Mouse (Mus musculus) thymus, adult 2 months (tissue): ENCODE measurements around the gene Lpcat3. TPM values are rescaled to one million over a fixed set of nuclear protein-coding genes. Genes with fewer than 3 reads are reported as not detected.

Experiments used
- DNase-seq: peaks from one replicate; pipeline ENCODE4 v3.0.0; 2021
- H3K27ac ChIP-seq: fragments of 200-500 bp; 2 replicates; pipeline ENCODE4 v1.5.1; 2012; ENCODE audit warnings: low read length, control low read depth; ENCODE audit not compliant: control insufficient read depth, insufficient read depth
- H3K27me3 ChIP-seq: fragments of 200-500 bp; 2 replicates; pipeline ENCODE4 v1.6.1; 2012; ENCODE audit warnings: mild to moderate bottlenecking, low read length, moderate library complexity, mixed read lengths; ENCODE audit not compliant: control insufficient read depth, insufficient read depth
- H3K36me3 ChIP-seq: fragments of 200-500 bp; 2 replicates; pipeline ENCODE4 v1.6.1; 2012; ENCODE audit warnings: mild to moderate bottlenecking, low read length, moderate library complexity; ENCODE audit not compliant: control insufficient read depth, insufficient read depth
- H3K4me1 ChIP-seq: fragments of 200-500 bp; replicated peaks from 2 replicates; pipeline ENCODE4 v1.6.1; 2012; ENCODE audit warnings: low read length; ENCODE audit not compliant: control insufficient read depth, insufficient read depth
- H3K4me3 ChIP-seq: fragments of 200-500 bp; 2 replicates; pipeline ENCODE4 v1.5.1; 2012; ENCODE audit warnings: mild to moderate bottlenecking, low read length, control low read depth, moderate library complexity; ENCODE audit not compliant: control insufficient read depth, insufficient read depth
- CTCF ChIP-seq: fragments of 200-500 bp; IDR thresholded peaks from 2 replicates; pipeline ENCODE4 v1.5.1; 2012; ENCODE audit warnings: mild to moderate bottlenecking, control low read depth, low read length, moderate library complexity, borderline replicate concordance; ENCODE audit not compliant: control insufficient read depth, poor library complexity, insufficient read depth; ENCODE audit errors: extremely low read depth
- POLR2A ChIP-seq: fragments of 200-500 bp; IDR thresholded peaks from 2 replicates; pipeline ENCODE4 v1.6.1; 2012; ENCODE audit warnings: mild to moderate bottlenecking, low read length, control low read depth, moderate library complexity; ENCODE audit not compliant: control insufficient read depth, poor library complexity, insufficient read depth; ENCODE audit errors: extremely low read depth
- WGBS: fragments of 180-500 bp; shearing (Covaris S2); methylation state at CpG from one replicate; pipeline ENCODE4 v1.1.7; 2018; 5-methylcytosine and 5-hydroxymethylcytosine counted together
- polyA plus RNA-seq: library from polyadenylated mRNA; depleted of rRNA; stranded (reverse); fragments of >200 nt; gene quantifications from 2 replicates; pipeline ENCODE4 v1.2.3, GENCODE M21; 2012

The Lpcat3 gene
- polyA plus RNA-seq, 1 experiment: 184 TPM

GRCm38 (mm10) chr6:124724472-124724871 is 61.6 kb downstream of the Lpcat3 start:
- peaks cover 55% of the 10 kb centered on the region for H3K4me1 ChIP-seq

DNA sequence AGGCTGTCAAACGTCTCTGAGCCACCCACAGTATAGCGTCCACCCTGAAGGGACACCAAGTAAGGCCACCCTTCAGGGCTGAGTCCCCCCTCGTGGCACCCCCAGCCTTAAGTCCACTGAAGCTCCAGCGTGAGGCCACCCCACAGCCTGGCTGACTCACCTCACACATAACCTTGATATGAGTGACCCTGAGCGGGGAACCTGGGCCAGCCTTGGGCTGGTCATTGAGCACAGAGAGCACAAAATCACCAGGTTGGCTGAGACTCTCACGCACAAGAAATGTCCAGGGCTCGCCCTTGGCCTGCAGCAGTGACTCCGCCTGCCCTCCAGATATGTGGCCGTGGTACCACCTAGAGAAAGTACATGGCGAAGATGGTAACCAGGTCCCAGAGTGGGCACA is 65.8 kb downstream of the Lpcat3 start:
- 97% methylated on average over 10 of the region's 10 CpGs for WGBS
- Histone ChIP-seq H3K27ac (no peak overlapping the region), H3K4me3 (no peak overlapping the region), H3K36me3 (peaks cover 41% of the 10 kb centered on the region), H3K27me3 (no peaks in the 10 kb centered on the region), H3K4me1 (peaks cover 52% of the 10 kb centered on the region)
- TF ChIP-seq POLR2A (no peak), CTCF (no peak)
- DNase-seq: no peak

More at GRCm38 (mm10) chr6:124724472-124724871, 61.6 kb downstream of the Lpcat3 start:
- no peak for TF ChIP-seq POLR2A
- TF ChIP-seq CTCF: no peak
- Histone ChIP-seq H3K4me3 (no peak overlapping the region), H3K36me3 (peaks cover 44% of the 10 kb centered on the region), H3K27ac (no peak overlapping the region), H3K27me3 (no peaks in the 10 kb centered on the region)
- 98% methylated on average over 10 of the region's 10 CpGs for WGBS
- no peak for DNase-seq

DNA sequence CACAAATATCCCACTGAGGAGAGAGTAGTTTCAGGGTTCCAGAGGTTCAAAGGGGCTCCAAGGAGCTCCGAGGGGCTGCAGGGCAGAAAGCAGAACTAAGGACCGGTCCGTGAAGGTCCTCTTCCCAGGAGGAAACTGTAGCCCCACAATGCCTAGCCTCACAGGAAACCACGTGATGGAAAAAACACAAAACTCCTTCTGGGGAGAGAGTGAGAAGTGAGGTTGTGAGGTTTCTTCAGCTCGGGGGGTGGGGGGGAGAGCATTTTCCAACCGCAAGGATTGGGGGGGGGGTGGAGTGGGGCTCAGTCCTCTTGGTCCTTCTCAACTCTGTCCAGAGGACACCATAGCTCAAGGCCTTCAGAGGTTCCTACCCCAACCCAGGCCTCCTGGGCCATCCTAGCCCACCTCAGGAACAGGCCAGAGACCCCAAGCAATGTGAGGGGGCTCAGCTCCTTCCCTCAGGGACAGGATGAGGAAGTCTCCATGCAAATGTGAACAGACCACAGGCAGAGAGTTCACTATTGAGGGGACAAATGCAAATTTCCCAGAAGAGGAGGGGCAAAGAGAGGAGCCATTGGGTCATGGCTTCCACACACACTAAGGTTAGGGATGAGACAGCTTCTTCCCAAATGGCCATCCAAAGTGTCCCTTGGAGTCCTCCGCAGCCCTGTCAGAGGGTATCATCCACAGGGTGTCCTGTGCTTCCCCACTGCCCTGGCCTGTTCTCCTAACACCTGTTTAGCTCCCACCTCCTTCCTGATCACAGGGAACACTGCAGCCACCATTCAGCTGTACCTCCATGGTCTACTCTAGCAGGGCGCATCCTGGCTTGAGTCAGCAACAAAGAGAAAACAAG is 67.3 kb downstream of the Lpcat3 start:
- TF ChIP-seq CTCF (no peak), POLR2A (no peak)
- Histone ChIP-seq H3K27ac (peak overlapping the region; percentile 83), H3K27me3 (no peaks in the 10 kb centered on the region), H3K4me1 (peaks cover 42% of the 10 kb centered on the region), H3K4me3 (peak overlapping the region; percentile 21), H3K36me3 (peaks cover 33% of the 10 kb centered on the region)
- WGBS: 14% methylated on average over 8 of the region's 8 CpGs
- DNase-seq: peak; percentile 62

DNA sequence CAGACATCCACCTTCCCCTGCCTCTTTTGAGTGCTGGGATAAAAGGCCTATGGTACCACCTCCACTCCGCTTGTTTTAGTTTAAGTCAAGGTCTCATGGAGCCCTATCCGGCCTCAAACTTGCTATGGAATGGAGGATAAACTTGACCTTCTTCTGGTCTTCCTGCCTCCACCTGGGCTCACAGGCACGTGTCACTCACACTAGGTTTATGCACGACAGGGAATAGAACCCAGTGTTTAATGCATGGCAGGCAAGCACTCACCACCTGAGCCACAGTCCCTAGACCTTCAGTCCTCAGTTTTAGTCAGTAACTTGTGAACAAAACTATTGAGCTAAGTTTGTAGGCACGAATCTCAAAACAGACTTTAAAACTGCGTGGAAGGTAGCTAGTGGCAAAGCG is 68.2 kb downstream of the Lpcat3 start:
- no peak for DNase-seq

GRCm38 (mm10) chr6:124732476-124733370 is 69.9 kb downstream of the Lpcat3 start:
- peak; percentile 87 for DNase-seq
- Histone ChIP-seq H3K27ac (peak overlapping the region; percentile 83), H3K36me3 (peaks cover 14% of the 10 kb centered on the region), H3K4me1 (peaks cover 41% of the 10 kb centered on the region), H3K4me3 (peak overlapping the region; percentile 91), H3K27me3 (no peaks in the 10 kb centered on the region)
- TF ChIP-seq POLR2A: peak; percentile 88
- TF ChIP-seq CTCF: peak; percentile 63; the same call in 1 of the 2 replicates
- WGBS: 5% methylated on average over 19 of the region's 19 CpGs

More for the DNA sequence above, 68.2 kb downstream of the Lpcat3 start:
- peaks cover 24% of the 10 kb centered on the region for H3K36me3 ChIP-seq
- 73% methylated on average over 7 of the region's 7 CpGs for WGBS
- peak overlapping the region; percentile 91; the same call in 1 of the 2 replicates for H3K4me3 ChIP-seq
- no peaks in the 10 kb centered on the region for H3K27me3 ChIP-seq
- H3K4me1 ChIP-seq: peaks cover 41% of the 10 kb centered on the region
- TF ChIP-seq POLR2A (no peak), CTCF (no peak)
- peak overlapping the region; percentile 83 for H3K27ac ChIP-seq

DNA sequence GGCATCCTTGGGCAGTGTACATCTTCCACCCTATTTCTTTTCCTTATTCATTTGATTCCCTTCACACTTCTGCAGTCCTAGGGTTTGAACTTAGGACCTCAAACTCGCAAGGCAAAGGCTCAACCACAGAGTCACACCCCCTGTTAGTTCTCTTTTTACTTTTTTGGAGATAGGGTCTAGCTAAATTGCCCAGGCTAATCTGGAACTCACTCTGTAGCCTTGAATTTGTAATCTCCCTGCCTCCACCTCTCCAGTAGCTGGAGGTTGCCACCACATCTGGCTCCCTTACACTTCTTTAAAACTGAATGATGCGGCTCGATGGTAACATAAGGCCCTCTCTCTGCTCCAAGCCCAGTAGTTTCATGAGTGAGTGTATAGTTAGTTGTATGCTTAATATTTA is 71.6 kb downstream of the Lpcat3 start:
- Histone ChIP-seq H3K27me3 (no peaks in the 10 kb centered on the region), H3K36me3 (no peaks in the 10 kb centered on the region), H3K27ac (no peak overlapping the region), H3K4me3 (no peak overlapping the region), H3K4me1 (peaks cover 50% of the 10 kb centered on the region)
- TF ChIP-seq POLR2A (no peak), CTCF (no peak)
- no peak for DNase-seq
- 91% methylated on average over 3 of the region's 3 CpGs for WGBS

DNA sequence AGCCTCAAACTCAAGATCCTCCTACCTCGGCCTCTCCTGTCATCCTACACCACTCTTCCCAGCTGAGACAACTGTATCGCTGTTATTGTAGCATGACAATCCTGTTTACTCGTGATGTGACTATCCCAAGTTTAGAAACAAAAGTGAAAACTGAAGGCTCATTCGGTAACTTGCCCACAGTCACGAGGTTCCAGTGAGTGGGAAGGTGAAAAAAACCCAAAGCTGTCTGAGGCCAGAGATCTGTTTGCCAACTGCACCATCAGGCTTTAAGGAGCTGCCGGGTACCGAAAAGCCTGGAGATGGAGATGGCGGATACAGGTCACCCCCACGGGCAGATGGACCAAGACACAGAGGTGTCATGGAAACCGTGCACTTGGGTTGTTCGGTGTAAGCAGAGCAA is 74.2 kb downstream of the Lpcat3 start:
- Histone ChIP-seq H3K4me3 (no peak overlapping the region), H3K4me1 (peaks cover 38% of the 10 kb centered on the region), H3K27me3 (no peaks in the 10 kb centered on the region), H3K36me3 (no peaks in the 10 kb centered on the region), H3K27ac (no peak overlapping the region)
- no peak for DNase-seq
- WGBS: 94% methylated on average over 11 of the region's 11 CpGs
- TF ChIP-seq POLR2A (no peak), CTCF (no peak)
